Mouse (Mus musculus): Measurements from ENCODE around the gene Cdc42. TPM values are rescaled to one million over a fixed set of nuclear protein-coding genes. Genes with fewer than 3 reads are reported as not detected.
A peak's percentile ranks its signal among the peaks of the same experiment; 100 is the strongest.

Cdc42 gene
- polyA plus RNA-seq, 1 experiment from 2014 or later, result 680 TPM

DNA sequence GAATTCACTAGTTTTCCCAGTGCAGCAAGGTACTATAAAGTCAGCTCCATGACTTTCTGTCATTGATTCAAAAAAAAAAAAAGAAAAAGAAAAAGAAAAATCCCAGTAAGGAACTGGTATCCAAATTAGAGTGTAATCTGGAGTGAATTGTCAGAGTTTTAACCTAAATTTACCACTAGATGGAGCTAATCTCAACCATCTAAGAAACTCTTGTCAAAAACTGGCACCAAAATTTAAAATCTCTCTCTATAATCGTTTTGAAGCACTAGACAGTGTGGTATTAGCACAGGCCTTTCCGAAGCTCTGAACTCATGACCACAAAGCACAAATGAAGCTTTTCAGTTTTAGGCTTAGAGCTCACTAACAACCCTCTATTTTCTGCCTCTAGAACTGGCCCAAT, 44.0 kb downstream of the Cdc42 start:
- 59% methylated on average over 2 of the region's 2 CpGs for WGBS
- Histone ChIP-seq H3K9me3 (ENCODE audit: control insufficient read depth, low read length) (no peaks in the 10 kb centered on the region), H3K27me3 (ENCODE audit: control insufficient read depth, insufficient read depth, low read length) (no peaks in the 10 kb centered on the region), H3K36me3 (ENCODE audit: control insufficient read depth, insufficient read depth, low read length) (peaks cover 13% of the 10 kb centered on the region), H3K4me1 (ENCODE audit: control insufficient read depth, insufficient read depth, low read length) (peaks cover 19% of the 10 kb centered on the region; the same call in 1 of the 2 replicates), H3K27ac (ENCODE audit: low read depth, low read length) (no peak overlapping the region), H3K4me2 (replicated peaks; ENCODE audit: low read depth, low read length) (no peak overlapping the region), H3K9ac (ENCODE audit: low read depth, low read length) (no peak overlapping the region), H3K4me3 (ENCODE audit: low read length) (no peak overlapping the region)
- no peak for ATAC-seq (ENCODE audit: low FRiP score, low TSS enrichment)

GRCm38 (mm10) chr4:137308377-137308776, 49.1 kb downstream of the Cdc42 start:
- Histone ChIP-seq H3K36me3 (ENCODE audit: control insufficient read depth, insufficient read depth, low read length) (no peaks in the 10 kb centered on the region; the same call in 1 of the 2 replicates), H3K4me1 (ENCODE audit: control insufficient read depth, insufficient read depth, low read length) (peaks cover 37% of the 10 kb centered on the region), H3K4me2 (replicated peaks; ENCODE audit: low read depth, low read length) (no peak overlapping the region), H3K9ac (ENCODE audit: low read depth, low read length) (no peak overlapping the region), H3K27ac (ENCODE audit: low read depth, low read length) (no peak overlapping the region), H3K9me3 (ENCODE audit: control insufficient read depth, low read length) (no peaks in the 10 kb centered on the region), H3K27me3 (ENCODE audit: control insufficient read depth, insufficient read depth, low read length) (no peaks in the 10 kb centered on the region), H3K4me3 (ENCODE audit: low read length) (no peak overlapping the region)
- ATAC-seq (ENCODE audit: low FRiP score, low TSS enrichment), result no peak; the same call in 1 of the 2 replicates
- WGBS, result 41% methylated on average over 5 of the region's 5 CpGs

GRCm38 (mm10) chr4:137306991-137307706, 50.4 kb downstream of the Cdc42 start:
- no peak overlapping the region for H3K4me3 ChIP-seq (ENCODE audit: low read length)
- no peak for ATAC-seq (ENCODE audit: low FRiP score, low TSS enrichment)
- peak overlapping the region; percentile 75; the same call in 1 of the 2 replicates for H3K27ac ChIP-seq (ENCODE audit: low read depth, low read length)
- no peak overlapping the region for H3K9ac ChIP-seq (ENCODE audit: low read depth, low read length)
- H3K36me3 ChIP-seq (ENCODE audit: control insufficient read depth, insufficient read depth, low read length), result no peaks in the 10 kb centered on the region; the same call in 1 of the 2 replicates
- no peak overlapping the region for H3K4me2 ChIP-seq (replicated peaks; ENCODE audit: low read depth, low read length)
- no peaks in the 10 kb centered on the region for H3K27me3 ChIP-seq (ENCODE audit: control insufficient read depth, insufficient read depth, low read length)
- WGBS, result 63% methylated on average over 19 of the region's 19 CpGs
- H3K4me1 ChIP-seq (ENCODE audit: control insufficient read depth, insufficient read depth, low read length), result peaks cover 43% of the 10 kb centered on the region
- H3K9me3 ChIP-seq (ENCODE audit: control insufficient read depth, low read length), result no peaks in the 10 kb centered on the region

GRCm38 (mm10) chr4:137306577-137306888, 51.0 kb downstream of the Cdc42 start:
- Histone ChIP-seq H3K27ac (ENCODE audit: low read depth, low read length) (peak overlapping the region; percentile 75; the same call in 1 of the 2 replicates), H3K9me3 (ENCODE audit: control insufficient read depth, low read length) (no peaks in the 10 kb centered on the region), H3K4me2 (replicated peaks; ENCODE audit: low read depth, low read length) (no peak overlapping the region), H3K27me3 (ENCODE audit: control insufficient read depth, insufficient read depth, low read length) (no peaks in the 10 kb centered on the region), H3K9ac (ENCODE audit: low read depth, low read length) (no peak overlapping the region), H3K4me3 (ENCODE audit: low read length) (no peak overlapping the region), H3K36me3 (ENCODE audit: control insufficient read depth, insufficient read depth, low read length) (no peaks in the 10 kb centered on the region; the same call in 1 of the 2 replicates), H3K4me1 (ENCODE audit: control insufficient read depth, insufficient read depth, low read length) (peaks cover 46% of the 10 kb centered on the region)
- WGBS, result 26% methylated on average over 8 of the region's 8 CpGs
- peak; percentile 61 for ATAC-seq (ENCODE audit: low FRiP score, low TSS enrichment)

- ATAC-seq (ENCODE audit: low FRiP score, low TSS enrichment), result peak; percentile 51; the same call in 1 of the 2 replicates
- no peak overlapping the region for H3K9ac ChIP-seq (ENCODE audit: low read depth, low read length)
- H3K9me3 ChIP-seq (ENCODE audit: control insufficient read depth, low read length), result no peaks in the 10 kb centered on the region
- H3K4me2 ChIP-seq (replicated peaks; ENCODE audit: low read depth, low read length), result no peak overlapping the region
- peaks cover 47% of the 10 kb centered on the region for H3K4me1 ChIP-seq (ENCODE audit: control insufficient read depth, insufficient read depth, low read length)
- H3K27ac ChIP-seq (ENCODE audit: low read depth, low read length), result peak overlapping the region; percentile 75
- no peaks in the 10 kb centered on the region; the same call in 1 of the 2 replicates for H3K36me3 ChIP-seq (ENCODE audit: control insufficient read depth, insufficient read depth, low read length)
- 32% methylated on average over 13 of the region's 13 CpGs for WGBS
- H3K4me3 ChIP-seq (ENCODE audit: low read length), result no peak overlapping the region
- no peaks in the 10 kb centered on the region for H3K27me3 ChIP-seq (ENCODE audit: control insufficient read depth, insufficient read depth, low read length)
These were observed 51.5 kb downstream of the Cdc42 start for GRCm38 (mm10) chr4:137305831-137306576.

- Histone ChIP-seq H3K9me3 (ENCODE audit: control insufficient read depth, low read length) (no peaks in the 10 kb centered on the region), H3K27me3 (ENCODE audit: control insufficient read depth, insufficient read depth, low read length) (no peaks in the 10 kb centered on the region), H3K9ac (ENCODE audit: low read depth, low read length) (no peak overlapping the region), H3K36me3 (ENCODE audit: control insufficient read depth, insufficient read depth, low read length) (no peaks in the 10 kb centered on the region; the same call in 1 of the 2 replicates), H3K4me3 (ENCODE audit: low read length) (no peak overlapping the region), H3K4me2 (replicated peaks; ENCODE audit: low read depth, low read length) (no peak overlapping the region), H3K27ac (ENCODE audit: low read depth, low read length) (no peak overlapping the region), H3K4me1 (ENCODE audit: control insufficient read depth, insufficient read depth, low read length) (peaks cover 38% of the 10 kb centered on the region)
- ATAC-seq (ENCODE audit: low FRiP score, low TSS enrichment), result no peak
- 84% methylated on average over 7 of the region's 7 CpGs for WGBS
These were observed 52.5 kb downstream of the Cdc42 start for GRCm38 (mm10) chr4:137305066-137305465.

DNA sequence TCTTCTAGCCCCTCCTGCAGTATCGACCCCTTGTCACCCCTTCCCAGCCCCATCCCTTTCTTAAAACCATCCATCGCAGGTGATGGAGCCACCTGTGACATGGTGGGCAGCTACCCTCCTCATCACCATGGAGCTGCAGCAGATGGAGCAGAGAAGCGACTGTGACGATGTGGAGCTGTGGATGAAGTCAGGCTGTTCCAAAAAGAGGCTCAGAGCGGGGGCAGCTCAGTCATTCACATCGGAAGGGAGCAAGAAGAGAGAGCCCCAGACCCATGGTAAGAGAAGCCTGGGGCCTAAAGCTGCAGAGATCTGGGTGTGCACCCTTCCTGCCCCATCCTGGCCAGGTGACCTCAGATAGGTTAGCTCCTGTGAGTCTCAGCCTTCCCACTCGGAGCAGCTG, 53.4 kb downstream of the Cdc42 start:
- Histone ChIP-seq H3K27me3 (ENCODE audit: control insufficient read depth, insufficient read depth, low read length) (no peaks in the 10 kb centered on the region), H3K9me3 (ENCODE audit: control insufficient read depth, low read length) (no peaks in the 10 kb centered on the region), H3K27ac (ENCODE audit: low read depth, low read length) (no peak overlapping the region), H3K4me2 (replicated peaks; ENCODE audit: low read depth, low read length) (no peak overlapping the region), H3K36me3 (ENCODE audit: control insufficient read depth, insufficient read depth, low read length) (no peaks in the 10 kb centered on the region; the same call in 1 of the 2 replicates), H3K4me3 (ENCODE audit: low read length) (no peak overlapping the region), H3K9ac (ENCODE audit: low read depth, low read length) (no peak overlapping the region), H3K4me1 (ENCODE audit: control insufficient read depth, insufficient read depth, low read length) (peaks cover 38% of the 10 kb centered on the region)
- WGBS, result 91% methylated on average over 7 of the region's 7 CpGs
- ATAC-seq (ENCODE audit: low FRiP score, low TSS enrichment), result no peak

GRCm38 (mm10) chr4:137301635-137302034, 55.9 kb downstream of the Cdc42 start:
- H3K36me3 ChIP-seq (ENCODE audit: control insufficient read depth, insufficient read depth, low read length), result no peaks in the 10 kb centered on the region; the same call in 1 of the 2 replicates
- H3K27ac ChIP-seq (ENCODE audit: low read depth, low read length), result no peak overlapping the region
- H3K9ac ChIP-seq (ENCODE audit: low read depth, low read length), result no peak overlapping the region
- H3K4me2 ChIP-seq (replicated peaks; ENCODE audit: low read depth, low read length), result no peak overlapping the region
- no peaks in the 10 kb centered on the region for H3K9me3 ChIP-seq (ENCODE audit: control insufficient read depth, low read length)
- WGBS, result 57% methylated on average over 16 of the region's 16 CpGs
- peaks cover 25% of the 10 kb centered on the region for H3K4me1 ChIP-seq (ENCODE audit: control insufficient read depth, insufficient read depth, low read length)
- H3K4me3 ChIP-seq (ENCODE audit: low read length), result no peak overlapping the region
- ATAC-seq (ENCODE audit: low FRiP score, low TSS enrichment), result no peak
- H3K27me3 ChIP-seq (ENCODE audit: control insufficient read depth, insufficient read depth, low read length), result no peaks in the 10 kb centered on the region

DNA sequence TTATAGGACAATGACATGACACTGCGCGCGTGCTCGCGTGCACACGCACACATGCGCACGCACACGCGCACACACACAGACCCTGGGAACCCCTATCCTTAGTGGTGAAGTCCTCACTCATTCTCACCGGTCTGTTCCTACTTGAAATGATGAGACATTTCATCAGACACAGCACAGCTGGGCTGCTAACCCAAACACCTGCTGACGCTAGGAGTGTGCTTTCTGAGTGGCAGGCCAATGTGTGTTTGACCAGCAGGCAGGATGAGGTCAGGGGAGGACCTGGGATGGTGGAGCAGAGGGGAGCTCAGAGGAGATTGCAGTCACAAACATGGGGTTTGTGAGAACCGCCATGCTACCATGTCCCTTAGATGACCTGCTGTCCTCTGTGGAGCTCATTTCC, 57.3 kb downstream of the Cdc42 start:
- Histone ChIP-seq H3K4me2 (replicated peaks; ENCODE audit: low read depth, low read length) (no peak overlapping the region), H3K4me3 (ENCODE audit: low read length) (no peak overlapping the region), H3K9ac (ENCODE audit: low read depth, low read length) (no peak overlapping the region), H3K27me3 (ENCODE audit: control insufficient read depth, insufficient read depth, low read length) (no peaks in the 10 kb centered on the region), H3K36me3 (ENCODE audit: control insufficient read depth, insufficient read depth, low read length) (peaks cover 4% of the 10 kb centered on the region; the same call in 1 of the 2 replicates), H3K9me3 (ENCODE audit: control insufficient read depth, low read length) (no peaks in the 10 kb centered on the region), H3K4me1 (ENCODE audit: control insufficient read depth, insufficient read depth, low read length) (peaks cover 14% of the 10 kb centered on the region; the same call in 1 of the 2 replicates), H3K27ac (ENCODE audit: low read depth, low read length) (no peak overlapping the region)
- no peak for ATAC-seq (ENCODE audit: low FRiP score, low TSS enrichment)
- WGBS, result 89% methylated on average over 13 of the region's 13 CpGs
